Mouse (Mus musculus): ENCODE data around the gene Cd99l2.

Gene Cd99l2

GRCm38 (mm10) chrX:71467491-71467890 is 25.2 kb downstream of the Cd99l2 start:
- no peak for DNase-seq (ENCODE audit: low spot score)

DNA sequence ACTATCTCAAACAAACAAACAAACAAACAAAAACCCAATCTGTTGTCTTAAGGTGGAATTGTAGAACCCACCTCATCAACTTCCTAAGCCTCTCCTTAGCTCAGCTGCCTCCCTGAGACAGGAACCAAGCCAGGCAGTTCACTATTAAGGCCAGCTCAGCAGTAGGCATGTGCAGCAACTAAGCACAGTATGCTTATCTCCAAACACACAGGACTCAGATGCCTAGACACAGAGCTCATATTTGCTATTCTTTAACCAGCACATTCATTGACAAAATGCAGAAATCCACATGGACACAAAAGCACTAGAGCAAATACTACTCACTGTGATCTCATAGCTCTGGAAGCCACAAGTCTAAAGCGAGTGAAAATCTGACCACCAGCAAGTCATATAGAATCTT is 27.2 kb downstream of the Cd99l2 start:
- DNase-seq (ENCODE audit: low spot score), result no peak

DNA sequence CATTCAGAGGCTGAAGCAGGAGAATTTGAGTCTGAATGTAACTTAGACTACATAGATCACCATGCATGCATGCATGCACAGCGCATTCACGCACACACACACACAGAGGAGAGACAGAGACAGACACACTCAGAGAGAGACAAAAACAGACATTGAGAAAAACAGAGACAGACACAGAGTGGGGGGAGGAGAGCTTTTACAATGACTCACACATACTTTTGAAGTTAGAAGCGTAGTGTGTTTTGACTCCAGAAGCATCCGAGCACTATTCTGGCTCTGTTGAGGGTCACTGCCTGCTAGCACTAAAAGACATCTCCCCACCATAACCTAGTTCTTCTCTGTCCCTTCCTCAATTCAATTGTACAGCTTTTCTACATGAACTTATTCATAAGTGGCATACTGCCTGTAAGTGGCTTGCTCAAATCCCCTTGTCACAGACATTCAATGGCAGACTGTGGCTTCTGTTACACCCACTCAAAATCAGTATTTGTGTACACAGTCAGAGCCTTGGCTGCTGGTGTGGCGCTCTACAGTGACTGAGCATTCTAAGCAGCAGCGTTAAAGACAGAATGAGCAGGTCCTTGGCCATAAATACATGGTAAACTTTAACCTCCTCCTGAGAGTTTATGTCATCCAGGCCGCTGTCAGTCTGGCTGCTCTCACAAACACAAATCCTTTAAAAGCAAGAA is 28.4 kb downstream of the Cd99l2 start:
- DNase-seq (ENCODE audit: low spot score), result no peak

DNA sequence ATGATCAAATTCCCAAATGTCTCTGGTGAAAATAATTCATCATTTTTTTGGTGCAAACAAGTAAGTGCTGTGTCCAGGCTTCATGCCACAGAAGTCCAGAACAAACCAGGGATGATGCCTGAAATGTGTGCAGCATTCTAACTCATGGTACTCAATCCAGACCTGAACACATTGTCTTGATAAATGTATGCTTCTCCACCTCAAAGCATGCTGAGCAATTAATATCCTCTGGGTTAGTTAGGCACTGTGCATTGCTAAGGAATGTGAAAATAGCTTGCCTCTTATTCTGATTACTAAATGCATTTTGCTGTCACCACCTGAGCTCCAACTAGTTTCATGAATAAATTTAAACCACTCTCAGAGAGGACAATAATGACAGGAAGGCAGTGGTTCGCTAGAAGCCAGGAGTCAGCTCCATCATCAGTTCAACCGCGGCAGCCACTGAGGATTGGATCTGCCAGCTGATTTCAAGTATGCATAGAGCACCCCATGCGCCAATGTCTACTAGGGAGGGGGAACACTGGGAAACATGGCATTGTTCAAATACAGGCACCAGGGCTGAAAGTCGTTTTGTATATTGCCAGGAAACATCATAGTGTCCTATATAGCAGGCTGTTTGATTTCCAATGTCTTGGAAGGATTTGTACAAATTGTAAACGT is 36.4 kb downstream of the Cd99l2 start:
- DNase-seq (ENCODE audit: low spot score), result no peak

GRCm38 (mm10) chrX:71442916-71443315 is 49.7 kb downstream of the Cd99l2 start:
- DNase-seq (ENCODE audit: low spot score), result no peak

DNA sequence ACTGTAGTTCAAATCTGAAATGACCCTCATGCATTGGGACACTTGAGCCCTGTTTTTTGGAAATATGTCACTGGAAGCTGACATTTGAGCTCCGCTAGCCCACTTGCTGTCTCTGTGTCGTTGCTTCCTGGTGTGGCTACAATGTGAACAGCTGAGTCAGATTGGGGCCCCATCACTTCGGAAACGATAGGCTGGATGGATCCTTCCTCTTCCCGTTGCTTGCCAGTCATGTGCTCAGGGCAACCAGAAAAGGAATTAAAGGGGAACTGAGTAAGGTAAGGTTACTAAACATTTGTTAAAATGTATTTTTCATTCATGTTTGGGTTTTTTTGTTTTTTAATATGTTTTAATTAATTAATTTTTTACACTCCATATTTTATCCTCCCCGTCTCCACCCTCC is 53.2 kb downstream of the Cd99l2 start:
- no peak for DNase-seq (ENCODE audit: low spot score)

DNA sequence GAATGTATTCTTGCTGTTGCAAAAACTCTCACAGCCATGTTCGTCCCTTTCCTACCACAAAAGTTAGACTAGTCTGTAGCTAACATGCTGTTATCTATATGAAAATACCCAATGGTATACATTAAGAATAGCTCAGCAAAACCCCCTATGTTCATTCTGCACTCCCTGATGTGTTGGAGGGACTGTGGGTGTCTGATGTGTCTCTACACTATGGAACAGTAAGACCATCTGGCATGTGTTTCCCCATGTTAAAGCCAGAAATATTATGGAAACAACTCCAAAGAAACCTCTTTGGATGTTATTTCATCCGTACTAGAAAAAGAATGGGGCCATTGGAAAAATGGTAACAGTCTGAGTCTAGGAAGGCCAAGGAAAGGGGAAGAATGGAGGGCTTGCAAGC is 57.1 kb downstream of the Cd99l2 start:
- no peak for DNase-seq (ENCODE audit: low spot score)

GRCm38 (mm10) chrX:71434860-71435259 is 57.8 kb downstream of the Cd99l2 start:
- DNase-seq (ENCODE audit: low spot score), result no peak

GRCm38 (mm10) chrX:71434448-71434847 is 58.2 kb downstream of the Cd99l2 start:
- no peak for DNase-seq (ENCODE audit: low spot score)

DNA sequence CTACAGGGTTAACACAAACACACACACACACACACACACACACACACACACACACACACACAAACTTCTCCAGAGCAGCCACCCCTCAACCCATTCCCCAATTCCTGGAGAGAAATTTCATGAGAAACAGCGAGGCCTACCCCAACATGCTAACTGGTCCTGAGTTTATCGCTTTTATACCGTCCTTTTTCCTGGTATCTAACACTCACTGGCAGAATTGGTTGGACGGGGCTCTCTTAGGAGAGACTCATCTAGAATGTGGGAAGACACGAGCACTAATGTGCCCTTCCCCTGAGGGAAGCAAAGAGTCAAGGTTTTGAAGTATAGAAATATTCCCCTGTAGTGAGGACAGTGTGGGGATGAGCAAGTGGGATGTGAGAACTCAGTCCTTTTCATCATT is 61.7 kb downstream of the Cd99l2 start:
- peak; percentile 75 for DNase-seq (ENCODE audit: low spot score)

DNA sequence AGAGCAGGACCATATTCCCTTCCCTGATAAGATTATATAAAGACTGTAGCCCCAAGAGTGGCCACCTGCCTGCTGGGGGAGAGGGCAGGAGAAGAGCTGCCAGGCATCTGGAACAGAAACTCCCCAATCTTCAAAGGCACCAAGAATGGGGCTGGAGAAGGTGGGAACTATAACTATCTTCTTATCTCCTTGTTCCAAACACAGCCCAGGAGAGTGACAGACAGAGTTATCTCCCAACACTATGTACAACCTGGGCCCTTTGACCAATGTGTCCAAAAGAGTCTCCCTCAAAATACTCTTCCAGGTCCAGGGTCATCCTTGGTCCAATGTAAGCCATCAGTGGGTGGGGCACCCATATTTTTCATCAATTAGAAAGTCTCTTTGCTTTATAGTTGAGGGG is 65.2 kb downstream of the Cd99l2 start:
- DNase-seq (ENCODE audit: low spot score), result peak; percentile 47

DNA sequence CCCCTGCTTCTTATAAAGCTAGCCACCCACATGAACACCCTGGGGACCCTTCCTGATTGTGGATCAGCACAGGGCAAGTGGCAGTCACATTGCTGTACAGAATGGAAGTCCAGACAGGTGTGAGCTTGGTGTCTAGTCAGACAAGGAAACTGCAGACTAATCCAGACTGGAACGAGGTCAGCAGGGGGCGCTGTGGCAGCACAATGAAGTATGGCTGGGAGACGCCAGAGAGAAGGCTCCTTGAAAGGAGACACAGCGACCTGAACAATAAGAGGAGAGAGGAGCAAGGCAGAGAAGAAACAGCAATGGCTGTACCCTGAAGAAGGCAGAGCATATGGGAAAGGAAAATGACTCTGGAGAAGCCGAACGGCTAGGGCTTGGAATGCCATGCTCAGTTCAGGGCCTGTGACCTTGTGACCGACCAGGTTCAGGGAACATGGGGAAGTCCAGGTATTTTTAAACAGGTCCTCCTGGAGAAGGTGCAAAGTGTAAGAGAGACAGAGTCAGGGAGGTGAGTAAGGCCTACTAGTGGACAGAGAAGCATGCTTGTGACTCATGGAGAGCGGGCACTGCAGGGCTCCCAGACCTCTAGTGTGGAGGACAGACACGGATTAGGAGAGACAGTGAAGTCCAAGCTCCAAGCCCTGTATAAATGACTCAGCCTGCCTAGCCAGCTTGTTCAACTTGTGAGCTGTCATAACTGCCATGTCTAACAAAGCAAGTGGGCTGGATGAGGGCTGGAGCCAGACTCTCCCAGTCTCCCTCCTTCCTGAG is 66.7 kb downstream of the Cd99l2 start:
- DNase-seq (ENCODE audit: low spot score), result peak; percentile 80

- no peak for DNase-seq (ENCODE audit: low spot score)
These were observed 67.8 kb downstream of the Cd99l2 start for GRCm38 (mm10) chrX:71424852-71425251.

DNA sequence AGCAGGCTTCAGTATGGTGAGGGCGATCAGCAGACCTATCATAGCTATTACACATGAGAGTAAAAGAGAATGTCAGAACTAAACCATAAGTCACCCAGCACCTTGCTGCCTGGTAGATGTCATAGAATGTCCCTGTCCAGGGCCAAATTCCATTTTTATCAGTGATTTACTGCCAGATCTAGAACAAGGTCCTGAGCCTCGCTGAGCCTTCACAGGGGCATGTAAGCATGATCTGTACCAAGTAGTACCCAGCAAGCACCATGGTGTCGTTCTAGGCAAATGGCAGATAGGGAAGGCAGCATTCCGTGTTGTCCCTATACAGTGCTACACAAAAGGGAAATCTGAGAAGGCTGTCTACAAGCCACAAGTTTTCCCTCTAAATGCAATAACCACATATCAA is 79.0 kb downstream of the Cd99l2 start:
- DNase-seq (ENCODE audit: low spot score), result no peak

DNA sequence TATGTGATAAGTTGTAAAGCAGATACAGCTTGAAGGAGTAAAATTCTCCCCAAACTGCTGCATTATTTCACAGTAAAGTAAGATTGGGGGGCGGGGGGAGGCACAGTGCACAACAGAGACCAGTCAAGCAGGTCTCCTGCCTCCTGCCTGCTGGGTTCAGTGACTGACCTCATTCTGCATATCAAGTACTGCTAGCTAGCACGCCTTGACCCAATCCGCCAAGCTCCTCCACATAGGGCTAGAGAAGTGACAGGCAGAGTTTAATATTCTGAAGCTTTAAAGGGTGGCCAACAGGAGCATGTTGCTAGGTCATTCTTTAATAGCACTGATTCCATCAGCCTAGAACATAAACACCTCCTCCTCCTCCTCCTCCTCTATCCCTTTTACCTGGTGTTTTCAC is 79.9 kb downstream of the Cd99l2 start:
- no peak for DNase-seq (ENCODE audit: low spot score)

DNA sequence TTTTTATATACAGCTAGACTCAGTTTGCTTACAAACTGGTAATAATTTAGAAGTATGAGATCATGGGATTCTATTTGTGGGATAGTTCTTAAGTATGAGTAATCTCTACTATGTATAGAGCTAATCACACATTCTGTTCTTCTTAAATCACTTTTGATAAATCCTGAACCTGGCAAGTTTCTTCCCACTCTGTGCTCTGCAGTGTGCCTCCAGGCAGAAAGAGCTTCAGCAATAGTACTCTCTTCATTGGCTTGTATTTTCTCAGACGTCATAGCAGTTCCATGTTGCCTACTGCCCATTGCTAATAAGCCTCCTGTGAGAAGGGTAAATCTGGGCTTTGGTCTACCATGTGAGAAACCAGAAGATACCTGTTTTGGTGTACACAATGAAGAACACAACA is 84.3 kb downstream of the Cd99l2 start:
- DNase-seq (ENCODE audit: low spot score), result no peak

DNA sequence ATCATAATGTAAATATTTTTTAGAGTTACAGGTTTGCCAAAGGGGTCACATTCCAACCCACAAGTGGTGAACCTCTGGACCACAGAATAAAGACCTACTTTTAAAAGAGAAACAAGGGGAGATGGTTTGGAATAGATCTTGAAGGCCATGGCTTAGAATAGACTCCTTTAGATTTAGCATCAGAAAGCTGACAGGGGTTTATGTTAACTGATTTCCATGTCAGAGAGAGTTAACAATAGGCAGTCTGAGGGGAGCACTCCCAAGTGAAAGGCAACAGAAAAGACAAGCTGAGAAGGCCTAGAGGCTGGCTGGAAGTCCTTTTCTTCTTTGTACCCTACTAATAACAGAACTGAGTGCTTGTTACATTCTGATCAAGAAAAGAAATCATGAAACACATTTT is 86.4 kb downstream of the Cd99l2 start:
- DNase-seq (ENCODE audit: low spot score), result no peak

DNA sequence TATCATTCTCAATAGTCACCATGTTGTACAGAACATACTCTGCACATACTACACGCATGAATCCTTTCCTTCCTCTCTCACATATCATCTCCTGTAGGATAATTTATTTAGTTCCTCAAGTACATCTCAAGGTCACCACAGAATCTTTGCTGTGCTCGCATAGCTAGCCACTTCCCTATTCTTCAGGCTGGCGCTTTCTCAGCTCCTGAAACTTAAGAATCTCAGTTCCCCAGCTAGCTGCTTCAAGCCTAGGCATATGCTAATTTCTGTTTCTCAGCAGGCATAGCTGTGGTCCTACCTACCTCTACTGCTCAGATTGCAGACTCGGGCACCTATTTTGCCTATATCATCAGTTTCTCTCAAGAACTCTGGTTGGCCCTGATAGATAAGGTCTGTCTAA is 96.3 kb downstream of the Cd99l2 start:
- DNase-seq (ENCODE audit: low spot score), result no peak

DNA sequence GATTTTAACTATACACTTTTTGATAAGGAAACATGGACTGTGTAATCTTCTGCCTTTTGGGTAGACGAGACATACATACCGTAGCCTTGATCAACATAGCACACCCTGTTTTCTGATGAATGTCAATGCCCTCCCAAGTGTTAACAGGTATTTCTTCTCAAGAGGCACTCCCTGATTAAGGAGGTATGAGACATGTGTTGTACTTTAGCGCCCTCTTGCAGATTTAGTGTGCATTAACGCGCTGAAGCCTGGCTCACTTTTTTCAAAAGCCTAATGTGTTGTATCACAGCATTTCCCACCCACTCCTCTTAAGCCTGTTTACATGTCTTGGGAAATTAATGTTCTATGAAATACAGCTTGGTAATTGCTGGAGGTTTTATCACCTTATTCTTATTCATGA is 111.1 kb downstream of the Cd99l2 start:
- no peak for DNase-seq (ENCODE audit: low spot score)

DNA sequence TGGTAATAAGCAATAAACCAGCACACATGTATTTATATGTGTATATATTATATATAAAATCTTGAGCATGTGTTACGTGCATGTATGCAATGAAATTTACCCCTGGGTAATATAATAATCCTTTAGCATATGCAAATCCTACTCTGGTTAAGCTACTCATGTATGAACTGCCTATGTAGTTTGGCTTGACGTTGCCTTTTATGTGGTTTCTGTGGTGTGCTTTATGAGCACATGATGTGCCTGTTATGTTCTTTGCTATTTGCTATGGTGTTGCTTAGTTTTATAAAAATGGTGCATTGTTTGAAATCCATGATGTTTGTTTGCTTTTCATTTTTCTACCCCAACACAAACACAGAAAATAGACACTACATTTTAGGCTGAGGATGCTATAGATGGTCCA is 114.2 kb downstream of the Cd99l2 start:
- DNase-seq (ENCODE audit: low spot score), result no peak

DNA sequence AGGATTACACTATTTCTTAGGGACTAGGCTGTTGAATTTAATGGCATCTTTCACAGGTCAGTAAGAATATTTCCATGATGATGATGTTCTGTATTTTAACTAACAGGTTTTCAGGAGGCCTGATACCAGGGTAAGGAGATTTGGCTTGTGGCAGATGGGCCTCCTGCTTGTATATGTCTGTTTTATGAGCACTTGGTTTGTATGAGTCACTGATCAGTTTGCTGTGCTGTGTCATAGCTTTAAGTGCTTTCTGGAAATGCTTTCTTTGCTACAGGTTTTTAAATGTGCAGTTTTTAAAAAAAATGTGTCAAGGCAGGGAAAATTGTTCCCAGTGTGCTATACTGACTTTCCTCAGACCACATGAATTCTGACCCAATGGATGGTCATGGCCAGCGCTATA is 115.9 kb downstream of the Cd99l2 start:
- DNase-seq (ENCODE audit: low spot score), result no peak
